Mouse (Mus musculus): ENCODE data around the gene Tjp1. TPM values are rescaled to one million over a fixed set of nuclear protein-coding genes. Genes with fewer than 3 reads are reported as not detected.
A peak's percentile ranks its signal among the peaks of the same experiment; 100 is the strongest.

Gene Tjp1
- polyA plus RNA-seq, 1 experiment from 2014 or later: 28.3 TPM

DNA sequence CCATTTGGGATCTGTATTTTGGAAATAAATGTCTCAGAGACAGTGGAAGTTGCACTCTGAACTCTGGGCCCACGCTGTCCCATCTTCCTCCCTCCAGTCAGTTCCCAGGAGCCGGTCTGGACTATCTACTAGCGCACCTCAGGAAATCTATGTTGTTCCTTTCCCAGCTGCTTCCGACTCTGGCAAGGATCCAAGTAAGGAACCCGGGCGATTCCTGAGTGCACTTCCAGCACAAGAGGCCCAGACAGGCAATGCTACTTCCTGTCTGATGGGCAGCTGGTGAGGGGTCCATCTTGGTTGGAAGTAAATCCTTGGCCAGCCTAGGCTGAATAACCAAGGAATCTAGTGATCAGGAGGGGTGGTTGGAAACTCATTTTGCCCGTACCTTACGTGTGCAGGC is 152.4 kb downstream of the Tjp1 start:
- H3K27ac ChIP-seq: no peak overlapping the region
- no peak for ATAC-seq (replicated peaks; ENCODE audit: low FRiP score, low read depth)
- 45% methylated on average over 8 of the region's 8 CpGs for WGBS

DNA sequence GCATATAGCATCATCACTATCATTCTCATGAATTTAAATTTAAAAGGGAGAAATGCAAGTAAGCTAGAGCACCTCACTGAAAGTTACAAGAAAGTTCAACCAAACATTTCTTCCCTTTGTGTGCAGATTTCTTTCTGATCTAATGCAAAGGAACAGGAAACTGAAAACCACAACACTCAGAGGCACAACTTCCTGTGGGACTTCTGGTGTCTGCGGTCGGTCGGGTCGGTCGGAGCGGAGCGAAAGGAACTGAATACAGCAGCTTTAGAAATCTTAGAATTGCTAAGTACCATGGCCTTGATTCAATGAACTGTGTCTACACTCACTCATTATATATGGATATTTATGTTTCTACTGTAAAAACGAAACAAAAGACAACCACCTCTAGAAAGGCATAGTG is 154.2 kb downstream of the Tjp1 start:
- Histone ChIP-seq H3K9me3 (replicated peaks; ENCODE audit: low read length) (no peaks in the 10 kb centered on the region), H3K4me2 (ENCODE audit: low read length) (no peak overlapping the region), H3K36me3 (ENCODE audit: insufficient read depth, low read length) (no peaks in the 10 kb centered on the region), H3K27me3 (ENCODE audit: insufficient read depth, low read length) (no peaks in the 10 kb centered on the region), H3K4me1 (replicated peaks; ENCODE audit: insufficient read depth, low read length) (0 out of 2 replicates have a peak, but pooled peaks cover 6% of the 10 kb centered on the region), H3K4me3 (replicated peaks; ENCODE audit: low read depth, low read length) (no peak overlapping the region), H3K27ac (peak overlapping the region; percentile 54), H3K9ac (ENCODE audit: low read depth, low read length) (no peak overlapping the region)
- ATAC-seq (replicated peaks; ENCODE audit: low FRiP score, low read depth): no peak
- WGBS: 65% methylated on average over 8 of the region's 8 CpGs
- no peak for TF ChIP-seq CTCF (IDR thresholded peaks at IDR 0.05; ENCODE audit: low read depth)
- DNase-seq (ENCODE audit: low spot score): peak; percentile 56

More for the DNA sequence above, 152.4 kb downstream of the Tjp1 start:
- Histone ChIP-seq H3K36me3 (ENCODE audit: insufficient read depth, low read length) (no peaks in the 10 kb centered on the region), H3K4me1 (replicated peaks; ENCODE audit: insufficient read depth, low read length) (peaks cover 7% of the 10 kb centered on the region; the same call in 1 of the 2 replicates), H3K9ac (ENCODE audit: low read depth, low read length) (no peak overlapping the region), H3K27me3 (ENCODE audit: insufficient read depth, low read length) (no peaks in the 10 kb centered on the region), H3K4me3 (replicated peaks; ENCODE audit: low read depth, low read length) (no peak overlapping the region), H3K4me2 (ENCODE audit: low read length) (no peak overlapping the region), H3K9me3 (replicated peaks; ENCODE audit: low read length) (no peaks in the 10 kb centered on the region)
- TF ChIP-seq CTCF (IDR thresholded peaks at IDR 0.05; ENCODE audit: low read depth): no peak
- peak; percentile 71 for DNase-seq (ENCODE audit: low spot score)

DNA sequence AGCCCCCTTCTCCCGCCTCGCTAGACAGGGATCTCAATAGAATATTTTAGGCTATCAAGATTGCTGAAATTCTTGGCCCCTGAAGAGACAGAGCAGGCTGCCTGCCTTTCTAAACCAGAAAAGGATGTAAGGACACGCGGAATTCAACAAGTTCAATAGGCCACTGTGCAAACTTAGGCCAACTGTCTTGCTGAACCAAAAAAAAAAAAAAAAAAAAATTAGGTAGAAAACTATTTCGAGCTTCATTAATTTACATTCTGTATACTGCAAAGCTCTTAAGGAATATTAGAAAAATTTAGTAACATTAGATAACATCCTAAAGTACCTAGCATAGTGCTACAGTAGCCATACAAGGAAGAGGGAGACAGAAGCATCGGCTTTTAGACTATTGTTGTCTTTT is 155.8 kb downstream of the Tjp1 start:
- Histone ChIP-seq H3K27me3 (ENCODE audit: insufficient read depth, low read length) (no peaks in the 10 kb centered on the region), H3K9me3 (replicated peaks; ENCODE audit: low read length) (no peaks in the 10 kb centered on the region), H3K27ac (peak overlapping the region; percentile 95), H3K9ac (ENCODE audit: low read depth, low read length) (peak overlapping the region; percentile 89; the same call in 1 of the 2 replicates), H3K4me2 (ENCODE audit: low read length) (peak overlapping the region; percentile 58), H3K4me1 (replicated peaks; ENCODE audit: insufficient read depth, low read length) (0 out of 2 replicates have a peak, but pooled peaks cover 11% of the 10 kb centered on the region), H3K4me3 (replicated peaks; ENCODE audit: low read depth, low read length) (peak overlapping the region; percentile 88; the same call in 1 of the 2 replicates), H3K36me3 (ENCODE audit: insufficient read depth, low read length) (no peaks in the 10 kb centered on the region)
- ATAC-seq (replicated peaks; ENCODE audit: low FRiP score, low read depth): no peak
- DNase-seq (ENCODE audit: low spot score): no peak
- WGBS: 51% methylated on average over 6 of the region's 6 CpGs
- TF ChIP-seq CTCF (IDR thresholded peaks at IDR 0.05; ENCODE audit: low read depth): no peak

DNA sequence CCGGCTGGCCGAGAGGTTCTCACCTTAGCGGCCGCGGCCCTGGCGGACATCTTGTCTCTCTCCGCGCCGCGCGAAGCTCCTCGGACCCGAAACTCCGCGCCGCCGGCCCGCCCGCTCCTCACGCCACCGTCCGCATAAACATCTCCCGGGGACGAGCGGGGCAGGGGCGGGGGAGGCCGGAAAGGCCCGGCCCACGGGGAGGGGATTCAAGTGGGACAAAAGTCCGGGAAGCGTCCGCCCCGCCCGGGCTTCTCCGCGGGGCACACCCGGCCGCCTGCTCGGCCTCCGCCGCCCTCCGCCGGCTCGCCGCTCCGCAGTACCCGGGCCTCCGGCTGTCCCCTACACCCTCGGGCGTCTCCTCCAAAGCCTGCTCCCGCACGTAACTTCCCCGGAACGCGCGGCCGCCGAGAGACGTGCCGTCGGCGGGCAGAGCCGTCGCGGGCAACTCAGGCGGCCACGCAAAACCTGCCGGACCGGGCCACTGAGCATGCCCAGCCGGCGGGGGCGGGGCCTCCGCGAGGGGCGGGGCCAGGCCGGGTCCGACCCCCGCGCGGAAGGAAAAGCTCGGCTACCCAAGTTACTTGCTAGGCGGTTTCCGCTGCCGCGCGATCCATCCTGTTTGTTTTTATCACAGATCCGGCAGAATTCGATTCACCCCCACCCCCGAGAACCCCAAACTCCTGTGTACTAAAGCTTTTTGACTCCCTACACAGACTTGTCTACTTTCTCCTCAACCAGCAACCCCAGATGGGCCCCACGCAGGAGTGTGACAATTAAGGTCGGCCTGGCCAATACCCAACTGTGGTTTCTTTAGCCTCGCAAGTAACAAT is 156.6 kb downstream of the Tjp1 start:
- no peaks in the 10 kb centered on the region for H3K27me3 ChIP-seq (ENCODE audit: insufficient read depth, low read length)
- H3K36me3 ChIP-seq (ENCODE audit: insufficient read depth, low read length): no peaks in the 10 kb centered on the region
- DNase-seq (ENCODE audit: low spot score): peak; percentile 94
- WGBS: under 1% methylated on average over 72 of the region's 92 CpGs
- no peaks in the 10 kb centered on the region for H3K9me3 ChIP-seq (replicated peaks; ENCODE audit: low read length)
- H3K4me3 ChIP-seq (replicated peaks; ENCODE audit: low read depth, low read length): peak overlapping the region; percentile 88
- peak overlapping the region; percentile 89 for H3K9ac ChIP-seq (ENCODE audit: low read depth, low read length)
- peak; percentile 94 for ATAC-seq (replicated peaks; ENCODE audit: low FRiP score, low read depth)
- peak overlapping the region; percentile 95 for H3K27ac ChIP-seq
- 0 out of 2 replicates have a peak, but pooled peaks cover 14% of the 10 kb centered on the region for H3K4me1 ChIP-seq (replicated peaks; ENCODE audit: insufficient read depth, low read length)
- peak overlapping the region; percentile 58 for H3K4me2 ChIP-seq (ENCODE audit: low read length)
- no peak for TF ChIP-seq CTCF (IDR thresholded peaks at IDR 0.05; ENCODE audit: low read depth)

DNA sequence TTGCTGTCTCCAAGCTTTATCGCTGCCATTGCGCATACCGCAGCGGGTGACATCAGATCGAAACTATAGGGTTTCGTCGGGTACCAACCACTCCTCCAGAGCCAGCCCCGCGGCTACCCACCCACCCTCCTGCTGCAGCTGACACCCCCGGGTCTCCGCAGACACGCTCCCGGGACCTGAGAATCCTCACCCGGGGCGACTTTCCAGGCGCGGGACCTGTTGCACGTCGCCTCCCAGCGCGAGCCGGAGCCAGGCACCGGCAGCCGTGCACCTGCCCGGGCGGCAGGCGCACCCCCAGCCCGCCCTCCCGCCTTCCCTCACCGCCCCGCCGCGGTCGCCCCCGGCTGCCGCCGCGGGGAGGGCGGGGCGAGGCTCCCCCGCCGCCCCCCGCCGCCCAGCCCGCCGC is 157.2 kb downstream of the Tjp1 start:
- no peaks in the 10 kb centered on the region for H3K36me3 ChIP-seq (ENCODE audit: insufficient read depth, low read length)
- ATAC-seq (replicated peaks; ENCODE audit: low FRiP score, low read depth): peak; percentile 18
- no peaks in the 10 kb centered on the region for H3K27me3 ChIP-seq (ENCODE audit: insufficient read depth, low read length)
- peak overlapping the region; percentile 89 for H3K9ac ChIP-seq (ENCODE audit: low read depth, low read length)
- H3K4me3 ChIP-seq (replicated peaks; ENCODE audit: low read depth, low read length): peak overlapping the region; percentile 88
- H3K9me3 ChIP-seq (replicated peaks; ENCODE audit: low read length): no peaks in the 10 kb centered on the region
- H3K4me1 ChIP-seq (replicated peaks; ENCODE audit: insufficient read depth, low read length): 0 out of 2 replicates have a peak, but pooled peaks cover 14% of the 10 kb centered on the region
- WGBS: under 1% methylated on average over 43 of the region's 46 CpGs
- peak overlapping the region; percentile 58 for H3K4me2 ChIP-seq (ENCODE audit: low read length)
- TF ChIP-seq CTCF (IDR thresholded peaks at IDR 0.05; ENCODE audit: low read depth): no peak
- peak; percentile 49 for DNase-seq (ENCODE audit: low spot score)
- peak overlapping the region; percentile 95 for H3K27ac ChIP-seq

DNA sequence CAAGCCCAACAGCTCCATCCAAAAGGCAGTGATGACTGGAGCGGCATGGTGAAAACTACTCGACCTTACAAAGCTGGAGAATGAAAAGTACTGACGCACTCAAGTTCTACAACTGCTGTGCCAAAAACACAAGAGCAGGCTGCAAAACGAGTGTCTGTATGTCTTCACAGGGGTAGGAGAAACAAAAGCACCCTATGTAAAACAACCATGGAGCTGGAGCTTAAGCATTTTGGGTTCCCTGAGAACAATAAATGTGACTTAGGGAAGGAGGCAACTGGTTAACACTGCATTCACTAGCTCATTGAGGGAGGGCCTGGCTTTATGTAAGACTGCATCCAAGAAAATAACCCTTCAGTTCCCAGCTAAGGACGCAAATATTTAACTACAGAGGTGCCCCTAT is 158.5 kb downstream of the Tjp1 start:
- WGBS: 13% methylated on average over 5 of the region's 5 CpGs
- H3K36me3 ChIP-seq (ENCODE audit: insufficient read depth, low read length): no peaks in the 10 kb centered on the region
- H3K4me3 ChIP-seq (replicated peaks; ENCODE audit: low read depth, low read length): peak overlapping the region; percentile 88
- peak overlapping the region; percentile 45 for H3K9ac ChIP-seq (ENCODE audit: low read depth, low read length)
- ATAC-seq (replicated peaks; ENCODE audit: low FRiP score, low read depth) (no peak), DNase-seq (ENCODE audit: low spot score) (peak; percentile 46)
- H3K9me3 ChIP-seq (replicated peaks; ENCODE audit: low read length): no peaks in the 10 kb centered on the region
- H3K4me2 ChIP-seq (ENCODE audit: low read length): peak overlapping the region; percentile 58
- TF ChIP-seq CTCF (IDR thresholded peaks at IDR 0.05; ENCODE audit: low read depth): no peak
- peak overlapping the region; percentile 54; the same call in 1 of the 2 replicates for H3K27ac ChIP-seq
- H3K27me3 ChIP-seq (ENCODE audit: insufficient read depth, low read length): no peaks in the 10 kb centered on the region
- H3K4me1 ChIP-seq (replicated peaks; ENCODE audit: insufficient read depth, low read length): 0 out of 2 replicates have a peak, but pooled peaks cover 14% of the 10 kb centered on the region
